8 mouse cellular contexts compared by ENCODE assay signal in genomic region chr4:123183239-123184056, GRCm38 (mm10). TPM values are rescaled to one million over a fixed set of nuclear protein-coding genes. Genes with fewer than 3 reads are reported as not detected.
A peak's percentile ranks its signal among the peaks of the same experiment; 100 is the strongest.
DNase-seq lines count a peak whose midpoint lies in the region; ATAC-seq and TF ChIP-seq lines count a peak whose summit lies in the region.

No protein-coding gene starts in this region.

- H3K9ac ChIP-seq in forebrain, embryonic 11.5 days (ENCODE audit: low read length), result peak overlapping the region; percentile 39
- H3K9ac ChIP-seq in heart, embryonic 15.5 days, result peak overlapping the region; percentile 24
- H3K9ac ChIP-seq in kidney, postnatal 0 days (ENCODE audit: low read depth, low read length), result peak overlapping the region; percentile 9; the same call in 1 of the 2 replicates
- peak overlapping the region; percentile 83 for H3K9ac ChIP-seq in midbrain, postnatal 0 days (replicated peaks; ENCODE audit: low read length, poor library complexity, severe bottlenecking)

- peak overlapping the region; percentile 43 for H3K4me3 ChIP-seq in forebrain, embryonic 11.5 days (ENCODE audit: low read depth, low read length)
- peak overlapping the region; percentile 48 for H3K4me3 ChIP-seq in heart, embryonic 15.5 days
- H3K4me3 ChIP-seq in kidney, postnatal 0 days (replicated peaks; ENCODE audit: low read depth, low read length), result peak overlapping the region; percentile 35
- peak overlapping the region; percentile 58 for H3K4me3 ChIP-seq in midbrain, postnatal 0 days (ENCODE audit: low read depth, low read length)
- peak overlapping the region; percentile 35; the same call in 1 of the 2 replicates for H3K4me3 ChIP-seq in spleen, adult 2 months (ENCODE audit: extremely low read depth, insufficient read depth, insufficient read length)

- H3K4me1 ChIP-seq in forebrain, embryonic 11.5 days (replicated peaks; ENCODE audit: control insufficient read depth, insufficient read depth, low read length), result peaks cover 7% of the 10 kb centered on the region
- H3K4me1 ChIP-seq in heart, embryonic 15.5 days (replicated peaks), result peaks cover 17% of the 10 kb centered on the region
- H3K4me1 ChIP-seq in kidney, postnatal 0 days (replicated peaks; ENCODE audit: insufficient read depth, low read length), result peaks cover 7% of the 10 kb centered on the region
- H3K4me1 ChIP-seq in midbrain, postnatal 0 days (ENCODE audit: insufficient read depth, low read length), result peaks cover 19% of the 10 kb centered on the region; the same call in 1 of the 2 replicates
- peaks cover 9% of the 10 kb centered on the region; the same call in 1 of the 2 replicates for H3K4me1 ChIP-seq in spleen, adult 2 months (ENCODE audit: control insufficient read depth, insufficient read depth, insufficient read length)

- no peak for TF ChIP-seq POLR2A in spleen, adult 2 months (IDR thresholded peaks at IDR 0.05; ENCODE audit: low read depth, low read length)

- H3K9me3 ChIP-seq in forebrain, embryonic 11.5 days (ENCODE audit: control insufficient read depth, low read length), result no peaks in the 10 kb centered on the region
- no peaks in the 10 kb centered on the region for H3K9me3 ChIP-seq in heart, embryonic 15.5 days (replicated peaks)
- no peaks in the 10 kb centered on the region for H3K9me3 ChIP-seq in kidney, postnatal 0 days (replicated peaks; ENCODE audit: low read length)
- no peaks in the 10 kb centered on the region for H3K9me3 ChIP-seq in midbrain, postnatal 0 days (ENCODE audit: low read length)

- peak overlapping the region; percentile 78 for H3K4me2 ChIP-seq in forebrain, embryonic 11.5 days (ENCODE audit: low read depth, low read length, severe bottlenecking)
- peak overlapping the region; percentile 74 for H3K4me2 ChIP-seq in heart, embryonic 15.5 days
- H3K4me2 ChIP-seq in kidney, postnatal 0 days (ENCODE audit: low read length), result peak overlapping the region; percentile 61
- H3K4me2 ChIP-seq in midbrain, postnatal 0 days (ENCODE audit: low read depth, low read length, poor library complexity, severe bottlenecking), result peak overlapping the region; percentile 80

- no peak for TF ChIP-seq CTCF in kidney, postnatal 0 days (IDR thresholded peaks at IDR 0.05; ENCODE audit: low read depth)
- TF ChIP-seq CTCF in midbrain, postnatal 0 days (IDR thresholded peaks at IDR 0.05), result no peak
- no peak for TF ChIP-seq CTCF in spleen, adult 2 months (IDR thresholded peaks at IDR 0.05; ENCODE audit: extremely low read depth, insufficient read depth, insufficient read length, insufficient replicate concordance)

- 12% methylated on average over 44 of the region's 44 CpGs for WGBS in forebrain, embryonic 11.5 days
- 10% methylated on average over 44 of the region's 44 CpGs for WGBS in heart, embryonic 15.5 days
- 11% methylated on average over 44 of the region's 44 CpGs for WGBS in kidney, postnatal 0 days
- 12% methylated on average over 43 of the region's 44 CpGs for WGBS in midbrain, postnatal 0 days
- 13% methylated on average over 44 of the region's 44 CpGs for WGBS in spleen, adult 2 months

- peak; percentile 93 for ATAC-seq in forebrain, embryonic 11.5 days (replicated peaks; ENCODE audit: low FRiP score)
- peak; percentile 77 for ATAC-seq in heart, embryonic 15.5 days (replicated peaks; ENCODE audit: insufficient number of reproducible peaks, insufficient read depth, low FRiP score, low read depth)
- ATAC-seq in kidney, postnatal 0 days (replicated peaks; ENCODE audit: low FRiP score, low read depth), result peak; percentile 73
- ATAC-seq in midbrain, postnatal 0 days (ENCODE audit: low FRiP score), result peak; percentile 90

- DNase-seq in urinary bladder, adult 18-20 months (ENCODE audit: low spot score in 2 of 2), result peak; percentile 47 to 60
- DNase-seq in urinary bladder, postnatal 10 days (ENCODE audit: low spot score), result no peak
- peak; percentile 89 for DNase-seq in forebrain, embryonic 11.5 days (ENCODE audit: low spot score)
- DNase-seq in kidney, postnatal 0 days (ENCODE audit: low spot score), result peak; percentile 88
- peak; percentile 68 for DNase-seq in liver
- DNase-seq in midbrain, postnatal 0 days (ENCODE audit: low spot score), result peak; percentile 90
- DNase-seq in spleen, adult 2 months (ENCODE audit: low read depth in 1 of 2, low spot score in 2 of 2), result peak; percentile 8 to 26

- H3K27ac ChIP-seq in forebrain, embryonic 11.5 days (ENCODE audit: low read depth, low read length), result no peak overlapping the region
- no peak overlapping the region for H3K27ac ChIP-seq in heart, embryonic 15.5 days
- H3K27ac ChIP-seq in kidney, postnatal 0 days, result no peak overlapping the region
- peak overlapping the region; percentile 80 for H3K27ac ChIP-seq in midbrain, postnatal 0 days (ENCODE audit: low read depth, low read length)
- H3K27ac ChIP-seq in spleen, adult 2 months (ENCODE audit: insufficient read depth, low read length), result no peak overlapping the region

- peaks cover 35% of the 10 kb centered on the region for H3K27me3 ChIP-seq in forebrain, embryonic 11.5 days (ENCODE audit: control insufficient read depth, insufficient read depth, low read length)
- H3K27me3 ChIP-seq in heart, embryonic 15.5 days, result peaks cover 90% of the 10 kb centered on the region
- peaks cover 33% of the 10 kb centered on the region for H3K27me3 ChIP-seq in kidney, postnatal 0 days (ENCODE audit: insufficient read depth, low read length)
- H3K27me3 ChIP-seq in midbrain, postnatal 0 days (ENCODE audit: insufficient read depth, low read length), result no peaks in the 10 kb centered on the region
- H3K27me3 ChIP-seq in spleen, adult 2 months (ENCODE audit: control insufficient read depth, insufficient read depth, low read length), result peaks cover 8% of the 10 kb centered on the region; the same call in 1 of the 2 replicates

- H3K36me3 ChIP-seq in forebrain, embryonic 11.5 days (ENCODE audit: control insufficient read depth, insufficient read depth, low read length), result no peaks in the 10 kb centered on the region
- no peaks in the 10 kb centered on the region for H3K36me3 ChIP-seq in heart, embryonic 15.5 days
- no peaks in the 10 kb centered on the region for H3K36me3 ChIP-seq in kidney, postnatal 0 days (ENCODE audit: insufficient read depth, low read length)
- no peaks in the 10 kb centered on the region for H3K36me3 ChIP-seq in midbrain, postnatal 0 days (ENCODE audit: insufficient read depth, low read length)
- H3K36me3 ChIP-seq in spleen, adult 2 months (ENCODE audit: control insufficient read depth, insufficient read depth, low read length), result no peaks in the 10 kb centered on the region

RNA-seq across cellular contexts. Expression of gene Hpcal4, which starts 0.4 kb away (rescaled TPM):
- 0.41 and 0.60 TPM in 2 replicates for polyA plus RNA-seq in forebrain, embryonic 11.5 days (2014; fragmentation: Nextera tagmentation; extraction: Ambion mirVana)
- polyA plus RNA-seq in heart, embryonic 15.5 days (2015; fragmentation: Nextera tagmentation; extraction: Ambion mirVana), result 0.72 and 0.80 TPM in 2 replicates
- 3.7 and 3.8 TPM in 2 replicates for polyA plus RNA-seq in kidney, postnatal 0 days (2015; fragmentation: Nextera tagmentation; extraction: Ambion mirVana)
- total RNA-seq in midbrain, postnatal 0 days (2014; rRNA removed), result 53.7 and 64.5 TPM in 2 replicates
- 63.4 and 67.6 TPM in 2 replicates for polyA plus RNA-seq in midbrain, postnatal 0 days (2015; fragmentation: Nextera tagmentation; extraction: Ambion mirVana)
- not detected in 2 replicates for polyA plus RNA-seq in spleen, adult 2 months (2012; rRNA removed)

RNA-seq across cellular contexts. Expression of gene Nt5c1a, which starts 17.9 kb away (rescaled TPM):
- polyA plus RNA-seq in forebrain, embryonic 11.5 days (2014; fragmentation: Nextera tagmentation; extraction: Ambion mirVana), result not detected in 2 replicates
- 1.3 and 1.5 TPM in 2 replicates for polyA plus RNA-seq in heart, embryonic 15.5 days (2015; fragmentation: Nextera tagmentation; extraction: Ambion mirVana)
- polyA plus RNA-seq in kidney, postnatal 0 days (2015; fragmentation: Nextera tagmentation; extraction: Ambion mirVana), result 0.47 and 0.71 TPM in 2 replicates
- 1.9 and 2.4 TPM in 2 replicates for total RNA-seq in midbrain, postnatal 0 days (2014; rRNA removed)
- 0.33 and 0.45 TPM in 2 replicates for polyA plus RNA-seq in midbrain, postnatal 0 days (2015; fragmentation: Nextera tagmentation; extraction: Ambion mirVana)
- polyA plus RNA-seq in spleen, adult 2 months (2012; rRNA removed), result not detected in 2 replicates

RNA-seq across cellular contexts. Expression of gene Ppie, which starts 43.7 kb away (rescaled TPM):
- 116 and 123 TPM in 2 replicates for polyA plus RNA-seq in forebrain, embryonic 11.5 days (2014; fragmentation: Nextera tagmentation; extraction: Ambion mirVana)
- polyA plus RNA-seq in heart, embryonic 15.5 days (2015; fragmentation: Nextera tagmentation; extraction: Ambion mirVana), result 51.3 and 58.0 TPM in 2 replicates
- 76.9 and 82.8 TPM in 2 replicates for polyA plus RNA-seq in kidney, postnatal 0 days (2015; fragmentation: Nextera tagmentation; extraction: Ambion mirVana)
- total RNA-seq in midbrain, postnatal 0 days (2014; rRNA removed), result 17.7 and 28.1 TPM in 2 replicates
- polyA plus RNA-seq in midbrain, postnatal 0 days (2015; fragmentation: Nextera tagmentation; extraction: Ambion mirVana), result 41.7 and 41.9 TPM in 2 replicates
- 12.4 and 12.9 TPM in 2 replicates for polyA plus RNA-seq in spleen, adult 2 months (2012; rRNA removed)

RNA-seq across cellular contexts. Expression of gene Heyl, which starts 49.9 kb away (rescaled TPM):
- polyA plus RNA-seq in forebrain, embryonic 11.5 days (2014; fragmentation: Nextera tagmentation; extraction: Ambion mirVana), result 7.1 and 7.9 TPM in 2 replicates
- 13.0 and 21.2 TPM in 2 replicates for polyA plus RNA-seq in heart, embryonic 15.5 days (2015; fragmentation: Nextera tagmentation; extraction: Ambion mirVana)
- 28.7 and 31.6 TPM in 2 replicates for polyA plus RNA-seq in kidney, postnatal 0 days (2015; fragmentation: Nextera tagmentation; extraction: Ambion mirVana)
- total RNA-seq in midbrain, postnatal 0 days (2014; rRNA removed), result 2.9 and 5.0 TPM in 2 replicates
- polyA plus RNA-seq in midbrain, postnatal 0 days (2015; fragmentation: Nextera tagmentation; extraction: Ambion mirVana), result 4.7 and 5.1 TPM in 2 replicates
- 2.1 and 2.9 TPM in 2 replicates for polyA plus RNA-seq in spleen, adult 2 months (2012; rRNA removed)

Comparison
In these comparisons a context has a peak if more than half of its experiments do, and no peak if none do; other contexts are left out.
1. H3K9ac ChIP-seq: peak in every context shown above with its lines; median percentile 83 in midbrain, postnatal 0 days; 39 in forebrain, embryonic 11.5 days; 24 in heart, embryonic 15.5 days; 9 in kidney, postnatal 0 days.
2. RNA of gene Hpcal4, which starts 0.4 kb away (polyA plus RNA-seq): 63.4 to 67.6 TPM in midbrain, postnatal 0 days; 3.7 to 3.8 TPM in kidney, postnatal 0 days, 0.72 to 0.80 TPM in heart, embryonic 15.5 days, 0.41 to 0.60 TPM in forebrain, embryonic 11.5 days and not detected in spleen, adult 2 months; every median in the first group is over 10 times any median in the second.
3. Peak in every context shown above with its lines, with median percentiles within 50 percentile points of each other: ATAC-seq, H3K4me2 ChIP-seq and H3K4me3 ChIP-seq.